Mouse (Mus musculus) cerebellum, adult 2 months (tissue): Measurements from ENCODE around the gene 4930595D18Rik.

Source experiments
- CTCF ChIP-seq: fragments of 200-500 bp; IDR thresholded peaks from 2 replicates; pipeline ENCODE4 v1.5.1; 2011; ENCODE audit warnings: low read depth, mild to moderate bottlenecking, control low read depth, low read length, moderate library complexity, borderline replicate concordance; ENCODE audit not compliant: insufficient read depth
- POLR2A ChIP-seq: fragments of 200-500 bp; IDR thresholded peaks from 2 replicates; pipeline ENCODE4 v1.6.1; 2011; ENCODE audit warnings: low read length, control low read depth, borderline replicate concordance; ENCODE audit not compliant: insufficient read depth

DNA sequence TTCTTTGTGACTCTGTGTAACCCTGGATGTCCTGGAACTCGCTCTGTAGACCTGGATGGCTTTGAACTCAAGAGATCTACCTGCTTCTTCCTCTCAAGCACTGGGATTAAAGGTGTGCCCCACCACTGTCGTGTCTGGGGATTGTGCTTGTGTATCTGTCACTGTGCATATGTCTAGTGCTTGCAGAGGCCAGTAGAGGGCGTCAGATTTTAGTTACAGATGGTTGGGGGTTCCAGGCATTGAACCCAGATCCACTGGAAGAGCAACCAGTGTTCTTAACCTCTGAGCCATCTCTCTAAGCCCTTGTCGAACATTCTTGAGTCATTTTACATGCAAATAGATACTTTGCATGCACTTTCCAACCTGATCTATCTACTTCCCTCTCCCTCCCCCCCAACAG is 5.5 kb downstream of the 4930595D18Rik start:
- no peak for TF ChIP-seq CTCF
- TF ChIP-seq POLR2A, result no peak
